Mouse (Mus musculus) limb, embryonic 11.5 days (tissue): ENCODE data around the gene Kif13a. TPM values are rescaled to one million over a fixed set of nuclear protein-coding genes. Genes with fewer than 3 reads are reported as not detected.
A peak's percentile ranks its signal among the peaks of the same experiment; 100 is the strongest.

Source experiments
- ATAC-seq: fragments of 200-750 bp; cut with Nextera tagmentation; 2 replicates; pipeline ENCODE4 v1.8.0; 2017; ENCODE audit warnings: low read depth; ENCODE audit not compliant: insufficient number of reproducible peaks, low FRiP score, low TSS enrichment
- DNase-seq: peaks from one replicate; pipeline ENCODE4 v3.0.0-alpha.2; 2015; ENCODE audit warnings: low spot score
- H3K27ac ChIP-seq: fragments of 300-500 bp; sonication (generic); replicated peaks from 2 replicates; pipeline ENCODE4 v1.5.1; 2014; ENCODE audit warnings: low read depth, mild to moderate bottlenecking, low read length
- H3K27me3 ChIP-seq: fragments of 300-500 bp; sonication (generic); 2 replicates; pipeline ENCODE4 v1.6.1; 2014; ENCODE audit warnings: mild to moderate bottlenecking, low read length, mixed read lengths; ENCODE audit not compliant: control insufficient read depth, insufficient read depth
- H3K36me3 ChIP-seq: fragments of 300-500 bp; sonication (generic); 2 replicates; pipeline ENCODE4 v1.6.1; 2014; ENCODE audit warnings: mild to moderate bottlenecking, low read length, moderate library complexity, mixed read lengths; ENCODE audit not compliant: control insufficient read depth, insufficient read depth
- H3K4me1 ChIP-seq: fragments of 300-500 bp; sonication (generic); 2 replicates; pipeline ENCODE4 v1.6.1; 2014; ENCODE audit warnings: low read length, mixed read lengths; ENCODE audit not compliant: control insufficient read depth, insufficient read depth
- H3K4me2 ChIP-seq: fragments of 300-500 bp; sonication (generic); 2 replicates; pipeline ENCODE4 v1.6.1; 2014; ENCODE audit warnings: low read depth, mild to moderate bottlenecking, moderate library complexity; ENCODE audit not compliant: severe bottlenecking
- H3K4me3 ChIP-seq: fragments of 300-500 bp; sonication (generic); 2 replicates; pipeline ENCODE4 v1.5.1; 2014; ENCODE audit warnings: low read depth, low read length
- H3K9ac ChIP-seq: fragments of 300-500 bp; sonication (generic); 2 replicates; pipeline ENCODE4 v1.6.1; 2014; ENCODE audit warnings: mild to moderate bottlenecking, low read length
- H3K9me3 ChIP-seq: fragments of 300-500 bp; sonication (generic); 2 replicates; pipeline ENCODE4 v1.6.1; 2016; ENCODE audit warnings: low read length; ENCODE audit not compliant: control insufficient read depth
- WGBS: fragments of 180-500 bp; shearing (Covaris S2); extraction: QIAGEN DNeasy Blood & Tissue Kit; methylation state at CpG from one replicate; pipeline ENCODE4 v1.1.7; 2014; 5-methylcytosine and 5-hydroxymethylcytosine counted together
- polyA plus RNA-seq: library from polyadenylated mRNA; unstranded; fragments of >200 nt; fragmentation: Nextera tagmentation; extraction: Ambion mirVana; gene quantifications from 2 replicates; pipeline ENCODE4 v1.2.1, GENCODE M21; 2014

The Kif13a gene
- polyA plus RNA-seq, 1 experiment from 2014 or later = 14.2 TPM

DNA sequence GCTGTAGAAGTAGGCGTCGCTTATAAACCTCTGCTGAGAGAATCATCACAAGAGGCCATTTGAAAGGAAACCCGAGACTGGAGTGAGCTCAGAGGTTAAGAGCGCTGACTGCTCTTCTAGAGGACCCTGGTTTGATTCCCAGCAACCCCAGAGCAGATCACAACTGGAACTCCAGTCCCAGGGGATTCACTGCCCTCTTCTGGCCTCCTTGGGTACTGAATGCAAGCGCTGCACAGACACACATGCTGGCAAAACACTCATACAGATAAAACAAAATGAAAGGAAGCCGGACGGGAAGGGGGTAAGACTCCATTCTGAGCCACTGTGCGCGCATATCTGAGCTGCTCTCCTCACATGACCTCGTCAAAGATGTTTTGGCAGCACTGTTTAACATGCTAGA is 94.9 kb downstream of the Kif13a start:
- H3K4me2 ChIP-seq = no peak overlapping the region
- WGBS = 91% methylated on average over 10 of the region's 10 CpGs
- H3K27me3 ChIP-seq = no peaks in the 10 kb centered on the region
- DNase-seq = no peak
- peaks cover 2% of the 10 kb centered on the region for H3K9me3 ChIP-seq
- no peak for ATAC-seq
- no peak overlapping the region for H3K9ac ChIP-seq
- H3K27ac ChIP-seq = no peak overlapping the region
- no peaks in the 10 kb centered on the region for H3K4me1 ChIP-seq
- H3K4me3 ChIP-seq = no peak overlapping the region
- peaks cover 12% of the 10 kb centered on the region for H3K36me3 ChIP-seq

DNA sequence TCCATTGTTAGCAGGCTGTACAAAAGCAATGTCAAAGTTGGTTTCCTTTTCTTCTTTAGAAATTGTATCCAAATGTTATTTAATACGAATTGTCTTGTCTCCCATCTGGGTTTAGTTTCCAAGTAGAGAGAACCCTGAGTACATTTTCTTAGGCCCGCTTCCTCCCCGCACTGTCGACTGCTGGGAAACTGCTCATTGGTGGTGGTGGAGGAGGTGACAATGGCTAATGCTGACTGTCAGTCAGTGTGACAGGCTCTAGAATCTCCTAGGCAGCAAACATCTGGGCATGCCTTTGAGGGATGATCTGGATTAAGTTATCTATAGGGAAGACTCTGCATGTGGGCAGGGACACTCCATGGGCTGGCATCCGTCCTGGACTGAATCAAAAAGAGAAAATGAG is 96.1 kb downstream of the Kif13a start:
- H3K36me3 ChIP-seq = peaks cover 13% of the 10 kb centered on the region
- H3K4me2 ChIP-seq = no peak overlapping the region
- no peak overlapping the region for H3K9ac ChIP-seq
- H3K27me3 ChIP-seq = no peaks in the 10 kb centered on the region
- ATAC-seq = no peak
- H3K9me3 ChIP-seq = peaks cover 2% of the 10 kb centered on the region
- WGBS = 94% methylated on average over 5 of the region's 5 CpGs
- no peak overlapping the region for H3K4me3 ChIP-seq
- DNase-seq = no peak
- no peaks in the 10 kb centered on the region for H3K4me1 ChIP-seq
- H3K27ac ChIP-seq = no peak overlapping the region

DNA sequence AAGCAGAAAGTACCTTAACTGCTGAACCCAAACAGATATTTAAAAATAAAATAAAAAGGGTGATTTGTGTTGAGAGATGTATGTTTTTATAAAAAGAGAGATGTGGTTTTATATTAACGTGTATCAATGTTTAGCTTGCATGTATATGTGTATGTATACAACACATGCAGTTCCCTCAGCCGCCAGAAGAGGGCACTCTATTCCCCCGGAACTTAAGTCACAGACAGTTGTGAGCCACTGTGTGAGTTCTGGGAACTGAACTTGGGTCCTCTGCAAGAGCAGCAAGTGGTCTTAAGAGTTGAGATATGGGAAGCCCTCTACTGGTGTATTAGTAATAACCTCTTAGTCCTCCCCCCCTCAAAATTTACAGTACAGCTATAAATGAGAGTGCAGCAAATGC is 96.7 kb downstream of the Kif13a start:
- DNase-seq (peak; percentile 44), ATAC-seq (no peak)
- H3K9me3 ChIP-seq = peaks cover 2% of the 10 kb centered on the region
- 77% methylated on average over 3 of the region's 3 CpGs for WGBS
- H3K4me2 ChIP-seq = no peak overlapping the region
- no peak overlapping the region for H3K4me3 ChIP-seq
- peaks cover 15% of the 10 kb centered on the region for H3K36me3 ChIP-seq
- H3K9ac ChIP-seq = no peak overlapping the region
- no peaks in the 10 kb centered on the region for H3K27me3 ChIP-seq
- H3K4me1 ChIP-seq = no peaks in the 10 kb centered on the region
- no peak overlapping the region for H3K27ac ChIP-seq

DNA sequence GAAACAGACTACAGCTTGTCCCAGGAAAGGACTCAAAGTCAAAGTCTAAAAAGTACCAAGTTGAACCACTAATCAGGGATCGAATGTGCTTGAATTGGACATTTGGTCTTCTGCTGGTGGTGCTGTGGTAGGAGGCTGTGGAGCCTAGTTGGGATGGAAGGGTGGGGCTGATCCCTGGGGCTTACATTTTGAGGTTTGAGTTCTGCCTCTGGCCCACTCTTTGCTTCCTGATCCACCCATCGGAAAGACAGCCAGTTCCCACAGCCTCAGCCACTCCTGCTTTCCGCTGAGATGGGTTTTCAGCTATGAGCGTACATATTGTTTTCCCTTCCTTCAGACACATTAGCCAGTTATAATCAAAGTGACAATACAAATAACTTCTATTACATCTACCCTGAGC is 106.4 kb downstream of the Kif13a start:
- 96% methylated on average over 4 of the region's 4 CpGs for WGBS
- DNase-seq (no peak), ATAC-seq (no peak)
- peaks cover 6% of the 10 kb centered on the region; the same call in 1 of the 2 replicates for H3K36me3 ChIP-seq
- H3K9me3 ChIP-seq = no peaks in the 10 kb centered on the region
- no peak overlapping the region for H3K4me2 ChIP-seq
- H3K27ac ChIP-seq = no peak overlapping the region
- H3K27me3 ChIP-seq = no peaks in the 10 kb centered on the region
- no peaks in the 10 kb centered on the region for H3K4me1 ChIP-seq
- no peak overlapping the region for H3K4me3 ChIP-seq
- H3K9ac ChIP-seq = no peak overlapping the region

DNA sequence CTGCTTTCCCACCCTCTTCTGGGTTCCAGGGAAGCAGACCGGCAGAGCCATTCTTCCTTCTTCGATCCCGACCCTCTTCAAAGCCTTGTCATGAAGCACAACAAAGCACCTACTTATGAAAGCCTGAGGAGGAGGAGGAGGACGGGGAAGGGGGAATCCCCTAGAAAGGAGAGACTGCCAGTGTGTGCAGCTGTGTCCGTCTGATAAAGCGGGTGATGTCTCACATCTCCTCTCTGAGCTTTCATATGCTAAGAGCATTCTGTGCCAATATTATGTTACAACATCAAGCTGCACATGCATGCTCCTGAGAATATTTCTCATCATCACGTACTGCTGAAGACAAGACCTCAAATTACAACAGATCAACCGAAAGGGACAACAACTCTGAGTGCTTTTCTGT is 107.5 kb downstream of the Kif13a start:
- H3K4me1 ChIP-seq = no peaks in the 10 kb centered on the region

DNA sequence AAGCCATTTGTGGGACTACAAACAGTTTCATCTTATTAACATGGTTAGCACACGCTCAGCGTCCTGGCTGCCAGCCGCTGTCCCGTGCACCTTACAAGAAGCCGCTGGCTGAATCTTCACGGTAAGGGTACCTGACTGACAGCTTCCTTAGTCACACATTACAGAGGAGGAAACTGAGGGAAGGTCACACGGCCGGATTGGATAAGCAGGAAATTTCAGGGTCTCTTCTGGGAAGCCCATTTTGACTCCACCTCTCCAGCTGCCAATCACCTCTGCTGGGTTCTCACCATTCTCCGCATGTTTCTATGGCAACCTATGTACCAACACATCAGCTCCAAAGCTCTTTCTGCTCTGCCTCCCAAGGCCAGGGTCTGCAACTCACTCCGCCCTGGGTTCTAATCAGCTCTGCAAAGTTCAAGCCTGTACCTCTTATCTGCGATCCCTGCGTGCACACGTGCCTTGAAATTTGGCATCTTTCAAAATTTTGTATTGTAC is 109.9 kb downstream of the Kif13a start:
- no peaks in the 10 kb centered on the region for H3K4me1 ChIP-seq
- ATAC-seq = no peak
- H3K4me3 ChIP-seq = no peak overlapping the region
- WGBS = 78% methylated on average over 13 of the region's 13 CpGs
- no peaks in the 10 kb centered on the region for H3K27me3 ChIP-seq
- H3K9me3 ChIP-seq = no peaks in the 10 kb centered on the region
- H3K27ac ChIP-seq = no peak overlapping the region
- H3K4me2 ChIP-seq = no peak overlapping the region
- no peaks in the 10 kb centered on the region for H3K36me3 ChIP-seq
- no peak overlapping the region for H3K9ac ChIP-seq
- no peak for DNase-seq

More for the DNA sequence above, 107.5 kb downstream of the Kif13a start:
- Histone ChIP-seq H3K9ac (no peak overlapping the region), H3K27me3 (no peaks in the 10 kb centered on the region), H3K4me2 (no peak overlapping the region), H3K4me3 (no peak overlapping the region), H3K36me3 (peaks cover 3% of the 10 kb centered on the region; the same call in 1 of the 2 replicates), H3K9me3 (no peaks in the 10 kb centered on the region), H3K27ac (no peak overlapping the region)
- 85% methylated on average over 8 of the region's 8 CpGs for WGBS
- no peak for ATAC-seq
- no peak for DNase-seq

DNA sequence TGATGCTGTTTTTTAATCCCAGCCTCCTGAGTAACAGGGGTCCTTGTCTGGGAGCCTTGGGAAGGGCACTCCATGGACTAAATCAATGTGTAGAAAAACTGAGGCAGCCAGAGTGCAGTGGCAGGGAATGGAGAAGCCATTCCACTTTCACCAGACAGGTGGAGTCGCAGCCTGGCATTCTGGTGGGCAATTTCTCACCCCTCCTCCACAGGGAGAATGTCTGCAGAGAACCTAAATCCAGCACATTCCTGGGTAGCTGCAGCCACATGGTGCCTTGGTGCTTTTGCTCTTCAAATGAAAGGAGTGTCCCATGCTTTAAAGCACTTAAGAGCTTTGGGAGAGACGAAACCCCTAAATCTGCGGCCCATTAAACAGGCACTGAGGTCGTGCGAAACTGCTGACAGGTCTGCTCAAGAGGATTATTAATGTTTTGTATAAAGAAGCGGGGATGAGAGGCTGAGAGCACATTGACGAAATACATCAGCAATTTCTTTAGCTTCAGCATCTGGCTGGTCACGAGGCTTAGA is 110.4 kb downstream of the Kif13a start:
- Histone ChIP-seq H3K36me3 (no peaks in the 10 kb centered on the region), H3K27ac (no peak overlapping the region), H3K4me2 (no peak overlapping the region), H3K4me3 (no peak overlapping the region), H3K9me3 (no peaks in the 10 kb centered on the region), H3K9ac (no peak overlapping the region), H3K4me1 (no peaks in the 10 kb centered on the region), H3K27me3 (no peaks in the 10 kb centered on the region)
- ATAC-seq (no peak), DNase-seq (no peak)
- 51% methylated on average over 8 of the region's 8 CpGs for WGBS

DNA sequence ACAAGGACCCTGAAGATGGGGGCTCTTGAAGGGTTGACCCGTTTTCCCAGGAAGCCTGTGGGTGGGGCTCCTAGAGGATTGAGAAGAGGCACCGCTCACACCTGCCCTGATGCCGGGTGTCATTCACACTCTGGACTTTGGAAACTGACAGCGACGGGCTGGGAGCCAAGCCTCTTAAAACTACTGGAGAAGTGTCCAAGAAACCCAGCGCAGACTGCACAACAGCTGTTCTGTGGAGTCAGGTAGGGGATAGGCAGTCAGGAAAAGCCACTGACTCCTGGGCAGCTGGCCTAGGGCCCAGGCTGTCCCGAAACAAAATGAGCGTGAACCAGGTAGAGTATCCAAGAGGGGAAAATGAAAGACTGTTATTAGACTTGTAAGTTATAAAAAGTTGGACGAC is 111.3 kb downstream of the Kif13a start:
- Histone ChIP-seq H3K27me3 (no peaks in the 10 kb centered on the region), H3K4me1 (no peaks in the 10 kb centered on the region), H3K4me2 (no peak overlapping the region), H3K27ac (no peak overlapping the region), H3K36me3 (no peaks in the 10 kb centered on the region), H3K9ac (no peak overlapping the region), H3K4me3 (no peak overlapping the region), H3K9me3 (no peaks in the 10 kb centered on the region)
- DNase-seq (no peak), ATAC-seq (no peak)
- 77% methylated on average over 9 of the region's 9 CpGs for WGBS

DNA sequence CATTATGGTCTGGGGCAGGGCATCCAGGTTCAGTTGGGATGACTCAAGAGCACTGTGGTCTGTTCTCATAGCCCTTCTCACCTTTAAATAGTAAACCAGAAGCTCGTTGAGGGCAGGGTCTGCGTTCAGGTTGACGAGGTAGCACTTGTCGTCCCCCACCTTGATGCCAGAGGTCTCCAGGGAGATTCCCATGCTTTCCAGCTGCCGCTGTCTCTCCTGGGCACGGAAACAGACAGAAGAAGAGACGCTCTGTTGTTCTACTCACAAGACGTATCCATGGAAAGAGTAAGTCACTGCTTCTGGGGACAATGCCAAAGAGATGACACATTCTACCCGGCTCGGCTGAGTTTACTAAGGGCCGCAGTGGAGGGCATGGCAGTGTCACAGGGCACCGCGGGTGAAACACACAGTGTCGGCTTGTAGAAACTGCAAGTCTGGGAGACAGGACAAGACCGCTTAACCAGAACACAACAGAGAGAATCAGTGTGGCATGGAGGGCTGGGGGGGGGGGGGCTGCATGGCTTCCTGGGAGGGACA is 117.0 kb downstream of the Kif13a start:
- H3K36me3 ChIP-seq = peaks cover 4% of the 10 kb centered on the region; the same call in 1 of the 2 replicates
- no peaks in the 10 kb centered on the region for H3K27me3 ChIP-seq
- DNase-seq (no peak), ATAC-seq (no peak)
- no peak overlapping the region for H3K27ac ChIP-seq
- H3K9me3 ChIP-seq = no peaks in the 10 kb centered on the region
- H3K4me1 ChIP-seq = no peaks in the 10 kb centered on the region
- no peak overlapping the region for H3K9ac ChIP-seq
- WGBS = 94% methylated on average over 15 of the region's 15 CpGs
- no peak overlapping the region for H3K4me3 ChIP-seq
- no peak overlapping the region for H3K4me2 ChIP-seq
